Mouse (Mus musculus) gastrocnemius, postnatal 4 days (tissue): ENCODE results near the gene Gm45808. TPM values are rescaled to one million over a fixed set of nuclear protein-coding genes. Genes with fewer than 3 reads are reported as not detected.

Experiments
- microRNA-seq: library from miRNA; unstranded; fragments of <30 nt; microRNA quantifications from one replicate; pipeline ENCODE4 v1.2.0, GENCODE M21; 2021
- total RNA-seq, 2 experiments: library from RNA; stranded (reverse); gene quantifications; 2 replicates each; pipeline ENCODE4 v1.2.3; 2021

Gm45808 gene
- total RNA-seq, 2 experiments from 2014 or later = 3.8 to 5.4 TPM

Small RNA genes lying within 50 kb of the gene (microRNA-seq; reads per million reads assigned to microRNA genes)
- not detected for gene Gm22133

Other genes with a start within 250 kb of the Gm45808 start
- gene Cd37, start 247.7 kb downstream of the Gm45808 start, total RNA-seq = 1 to 10 TPM; 3.7 to 4.8 TPM
- not detected for gene Slc6a16, start 245.7 kb downstream of the Gm45808 start, total RNA-seq
- gene Slc6a21, start 209.3 kb downstream of the Gm45808 start, total RNA-seq = not detected
- gene Trpm4, start 153.0 kb downstream of the Gm45808 start, total RNA-seq = 10 to 100 TPM; 42.7 to 53.4 TPM
- 100 to 1,000 TPM; 523 to 551 TPM for gene Hrc, start 151.5 kb downstream of the Gm45808 start, total RNA-seq
- gene Ppfia3, start 119.8 kb downstream of the Gm45808 start, total RNA-seq = 1 to 10 TPM; 1.9 to 2.4 TPM
- gene Lin7b, start 116.2 kb downstream of the Gm45808 start, total RNA-seq = 1 to 10 TPM in 1 of 2 experiments, under 1 TPM in 1; 0.86 to 1.1 TPM
- 100 to 1,000 TPM; 215 to 251 TPM for gene Snrnp70, start 91.1 kb downstream of the Gm45808 start, total RNA-seq
- gene Kcna7, start 81.2 kb downstream of the Gm45808 start, total RNA-seq = 10 to 100 TPM; 11.4 to 12.8 TPM
- under 1 TPM; 0.61 to 0.98 TPM for gene Ntf5, start 73.1 kb downstream of the Gm45808 start, total RNA-seq
- gene Lhb, start 66.0 kb downstream of the Gm45808 start, total RNA-seq = not detected
- gene Gys1, start 52.0 kb downstream of the Gm45808 start, total RNA-seq = 100 to 1,000 TPM; 114 to 133 TPM
- gene Ruvbl2, start 48.7 kb downstream of the Gm45808 start, total RNA-seq = 10 to 100 TPM; 41.4 to 41.8 TPM
- gene Ftl1, start 26.9 kb downstream of the Gm45808 start, total RNA-seq = 100 to 1,000 TPM; 339 to 373 TPM
- gene Bax, start 19.9 kb downstream of the Gm45808 start, total RNA-seq = 10 to 100 TPM; 39.3 to 43.8 TPM
- gene Tulp2, start 4.9 kb downstream of the Gm45808 start, total RNA-seq = under 1 TPM; 0.17 to 0.36 TPM
- 1 to 10 TPM; 8.3 TPM for gene Dhdh, start 2.0 kb upstream of the Gm45808 start, total RNA-seq
- 100 to 1,000 TPM; 182 to 199 TPM for gene Nucb1, start 23.6 kb upstream of the Gm45808 start, total RNA-seq
- 10 to 100 TPM; 22.7 to 23.5 TPM for gene Ppp1r15a, start 39.5 kb upstream of the Gm45808 start, total RNA-seq
- 10 to 100 TPM; 17.1 to 20.3 TPM for gene Plekha4, start 39.5 kb upstream of the Gm45808 start, total RNA-seq
- gene Hsd17b14, start 68.1 kb upstream of the Gm45808 start, total RNA-seq = under 1 TPM; 0.61 to 0.80 TPM
- 10 to 100 TPM; 32.2 to 36.3 TPM for gene Bcat2, start 83.3 kb upstream of the Gm45808 start, total RNA-seq
- gene Fgf21, start 128.7 kb upstream of the Gm45808 start, total RNA-seq = not detected
- not detected for gene Fut1, start 130.5 kb upstream of the Gm45808 start, total RNA-seq
- under 1 TPM; 0.34 to 0.36 TPM for gene Izumo1, start 135.0 kb upstream of the Gm45808 start, total RNA-seq
- 10 to 100 TPM; 23.0 to 25.6 TPM for gene Rasip1, start 140.7 kb upstream of the Gm45808 start, total RNA-seq
- 100 to 1,000 TPM; 170 to 187 TPM for gene Mamstr, start 153.2 kb upstream of the Gm45808 start, total RNA-seq
- gene Fut2, start 179.6 kb upstream of the Gm45808 start, total RNA-seq = not detected
- 1 to 10 TPM in 1 of 2 experiments, under 1 TPM in 1; 0.88 to 1.3 TPM for gene Ntn5, start 197.2 kb upstream of the Gm45808 start, total RNA-seq
- under 1 TPM; 0.23 to 0.39 TPM for gene Sec1, start 207.6 kb upstream of the Gm45808 start, total RNA-seq
- gene Car11, start 213.0 kb upstream of the Gm45808 start, total RNA-seq = 1 to 10 TPM; 4.6 to 4.9 TPM
- 10 to 100 TPM; 22.1 to 26.9 TPM for gene Dbp, start 218.3 kb upstream of the Gm45808 start, total RNA-seq
- gene Rpl18, start 228.6 kb upstream of the Gm45808 start, total RNA-seq = 1,000 to 10,000 TPM in 1 of 2 experiments, 100 to 1,000 TPM in 1; 1,000 to 1,132 TPM
- 10 to 100 TPM; 17.4 to 17.9 TPM for gene Sphk2, start 231.2 kb upstream of the Gm45808 start, total RNA-seq
- gene Fam83e, start 234.4 kb upstream of the Gm45808 start, total RNA-seq = under 1 TPM; 0.34 to 0.52 TPM
- not detected for gene Spaca4, start 239.0 kb upstream of the Gm45808 start, total RNA-seq